Mouse (Mus musculus) heart, postnatal 10 days (tissue): ENCODE results near the gene Gm28053. TPM values are rescaled to one million over a fixed set of nuclear protein-coding genes. Genes with fewer than 3 reads are reported as not detected.

Experiments used
- DNase-seq, 2 experiments: peaks; one replicate each; pipeline ENCODE4 v3.0.0; 2021
- intact Hi-C: fragments of 180-260 bp; cut with DNase I; formaldehyde crosslinking; loops from one replicate; pipeline ENCODE4 v1.15.1; 2025
- total RNA-seq, 2 experiments: library from RNA; stranded (reverse); gene quantifications; 2 replicates each; pipeline ENCODE4 v1.2.3; 2021

Gm28053 gene
- total RNA-seq, 2 experiments from 2014 or later, result 5.0 to 6.6 TPM

DNA sequence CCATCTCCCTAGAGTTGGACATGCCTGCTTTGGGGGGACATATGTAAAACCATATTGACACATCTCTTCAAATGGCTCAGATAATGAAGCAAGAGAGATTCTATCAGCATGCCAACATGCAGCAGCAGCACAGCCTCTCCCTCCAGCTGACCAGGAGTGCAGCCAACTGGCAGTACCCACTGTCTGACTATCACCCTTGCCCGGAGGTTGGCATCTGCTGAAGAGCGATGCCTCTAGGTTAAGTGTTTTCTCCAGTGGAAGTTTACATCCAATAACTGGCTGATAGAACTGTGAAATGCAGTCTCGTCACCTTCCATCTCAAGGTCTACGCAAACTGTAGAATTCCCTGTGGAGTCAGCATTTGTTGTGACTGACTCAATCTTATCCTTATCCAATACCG lies 19.3 kb downstream of the Gm28053 start:
- intact Hi-C loops, result no loop called here

DNA sequence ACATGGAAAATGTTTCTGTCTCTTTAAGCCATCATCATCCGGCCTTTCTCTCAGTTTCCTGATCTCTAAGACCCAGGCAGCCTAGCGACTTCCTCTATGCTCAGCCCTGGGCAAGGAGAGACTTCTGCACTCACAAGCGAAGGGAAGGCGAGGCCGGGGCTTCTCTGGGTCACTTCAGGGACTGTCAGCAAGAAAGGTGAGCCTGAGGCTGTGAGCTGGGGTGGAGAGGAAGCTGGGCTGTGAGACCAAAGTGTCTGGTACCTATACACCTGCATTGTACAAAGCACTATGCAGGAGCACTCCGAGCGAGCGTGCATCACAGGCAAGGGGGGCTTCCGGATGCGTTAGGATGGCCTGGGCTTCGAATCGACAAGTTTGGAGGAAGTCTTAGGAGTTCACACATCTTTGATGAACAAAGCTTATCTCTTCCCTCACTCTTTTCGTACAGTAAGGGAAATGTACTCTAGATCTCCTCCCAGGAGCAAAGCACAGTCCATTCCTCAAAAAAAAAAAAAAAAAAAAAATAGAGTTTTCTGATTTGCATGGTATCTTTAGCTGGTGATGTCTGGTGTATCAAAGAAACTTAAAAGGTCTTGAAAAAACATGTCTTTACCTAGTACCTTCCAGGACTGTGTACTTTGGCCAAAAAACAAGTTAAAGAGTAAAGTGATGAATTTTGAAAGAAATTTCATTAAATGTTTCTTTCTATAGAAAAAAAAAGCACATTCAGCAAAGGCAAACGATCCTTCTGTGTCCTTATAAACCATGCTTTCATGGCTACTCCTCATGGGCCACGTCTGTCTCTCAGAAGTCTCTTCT lies 20.8 kb downstream of the Gm28053 start, which contains the start of gene Gimap1:
Gimap1 (plus strand) TSS at position 94 of the 819 bp plus-strand sequence.
- peak; percentile 62 to 66 for DNase-seq
- intact Hi-C loops, result no loop called here

More for the DNA sequence above, 19.3 kb downstream of the Gm28053 start:
- DNase-seq, result peak; percentile 36 to 42

GRCm38 (mm10) chr6:48739780-48740055 lies 21.3 kb downstream of the Gm28053 start:
- intact Hi-C loops, result no loop called here
- DNase-seq, result no peak

GRCm38 (mm10) chr6:48740501-48741169 lies 22.2 kb downstream of the Gm28053 start:
- DNase-seq, result no peak
- intact Hi-C loops, result no loop called here

DNA sequence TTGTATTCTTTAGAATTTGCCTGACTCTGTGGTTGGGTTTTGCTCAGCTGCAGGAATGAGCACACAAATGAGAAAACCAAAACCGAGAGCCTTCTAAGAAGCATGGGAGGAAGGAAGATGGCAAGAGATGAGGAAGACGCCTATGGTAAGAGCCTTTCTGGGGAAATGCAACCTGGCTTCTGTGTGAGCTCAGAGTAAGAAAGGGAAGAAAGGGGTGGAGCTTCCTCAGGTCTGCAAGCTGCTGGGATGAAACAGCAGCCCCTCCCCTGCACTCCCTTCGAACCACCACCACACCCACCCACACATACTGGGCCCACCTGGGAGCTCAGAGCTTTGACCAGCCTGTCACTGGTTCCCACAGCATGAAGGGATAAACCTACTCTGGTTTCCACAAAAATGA lies 22.9 kb downstream of the Gm28053 start:
- DNase-seq, result no peak
- intact Hi-C loops, result no loop called here

DNA sequence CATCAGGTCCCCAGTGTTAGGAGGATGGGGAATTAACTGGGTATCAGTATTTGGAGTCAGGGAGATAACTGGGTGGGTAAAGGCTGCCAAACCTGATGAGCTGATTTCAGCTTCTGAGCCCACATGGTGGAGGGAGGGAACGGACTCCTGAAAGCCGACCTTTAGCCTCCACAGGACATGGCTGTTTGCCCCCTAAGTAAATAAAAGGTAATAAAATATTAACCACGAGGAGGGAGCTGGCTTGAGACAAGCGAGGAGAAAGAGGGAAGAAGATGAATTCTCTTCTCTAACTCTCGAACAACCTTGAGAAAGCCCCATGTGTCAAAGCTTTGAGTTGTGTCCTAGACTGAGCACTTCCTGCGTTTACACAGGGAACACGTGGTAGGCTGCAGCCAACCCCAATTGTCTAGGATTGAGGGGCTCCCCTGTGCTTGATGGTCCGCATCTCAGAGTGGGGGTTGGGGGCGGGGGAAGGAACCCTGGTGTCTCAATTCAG lies 23.4 kb downstream of the Gm28053 start:
- intact Hi-C loops, result no loop called here
- no peak for DNase-seq

GRCm38 (mm10) chr6:48742422-48743351 lies 24.3 kb downstream of the Gm28053 start:
- DNase-seq, result peak in 1 of 2 experiments; percentile 10
- intact Hi-C loops, result no loop called here

DNA sequence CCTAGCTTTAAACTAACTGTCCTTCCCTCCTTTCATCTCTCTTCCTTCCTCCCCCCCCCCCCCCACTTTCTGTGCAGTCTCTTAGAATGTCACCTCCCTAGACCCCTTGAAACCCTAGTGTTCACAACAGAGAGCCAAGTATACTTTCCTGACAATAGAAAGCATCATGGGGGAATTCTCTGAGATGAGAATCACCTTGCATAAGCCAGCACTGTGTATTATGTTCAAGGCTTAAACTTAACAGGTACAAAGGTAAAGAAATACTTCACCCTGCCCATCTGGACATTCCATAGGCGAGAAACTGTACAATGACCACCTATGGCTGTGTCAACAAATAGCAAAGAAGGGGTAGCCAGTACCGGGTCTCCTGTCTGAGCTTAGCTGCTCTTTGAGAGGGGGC lies 27.1 kb downstream of the Gm28053 start:
- intact Hi-C loops, result no loop called here
- DNase-seq, result peak in 1 of 2 experiments; percentile 10

GRCm38 (mm10) chr6:48745959-48746889 lies 27.8 kb downstream of the Gm28053 start, which contains the start of gene Gimap5:
Gene Gimap5, plus strand, starts transcription at chr6:48746197.
- intact Hi-C loops, result loop anchor here (1.0 to 2.0 kb wide), 3 partner anchors 39 to 99 kb away; partner anchors contain the start of genes Gimap4 and Gimap8
- DNase-seq, result peak; percentile 67 to 68

- intact Hi-C loops, result loop anchor here (1.0 to 2.0 kb wide), 3 partner anchors 25 to 63 kb away; partner anchors contain the start of gene Gimap4
- peak in 1 of 2 experiments; percentile 27 for DNase-seq
Measured at GRCm38 (mm10) chr6:48747091-48747966, 28.9 kb downstream of the Gm28053 start.

- intact Hi-C loops, result no loop called here
- no peak for DNase-seq
Measured at GRCm38 (mm10) chr6:48763567-48764270, 45.3 kb downstream of the Gm28053 start.

DNA sequence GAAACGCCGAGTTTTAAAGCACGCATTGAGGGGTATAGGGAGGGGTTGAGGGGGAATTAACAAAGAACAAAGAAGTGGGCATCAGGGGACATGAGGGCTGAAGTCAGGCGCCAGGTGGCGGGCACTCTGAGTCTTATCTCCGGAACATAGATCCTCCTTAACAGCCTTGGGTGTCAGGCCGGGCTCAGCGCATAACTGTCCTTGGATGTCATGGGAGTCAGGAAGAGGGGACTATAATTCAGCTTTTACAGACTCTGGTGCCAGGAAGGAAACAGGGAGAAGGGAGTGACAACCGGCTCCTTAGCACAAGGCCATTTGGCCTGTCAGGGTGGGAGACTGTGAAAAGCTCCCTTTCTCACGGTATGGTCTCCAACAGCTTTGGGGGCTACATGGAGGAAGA lies 46.1 kb downstream of the Gm28053 start:
- DNase-seq, result no peak
- intact Hi-C loops, result no loop called here

GRCm38 (mm10) chr6:48768178-48768869 lies 49.9 kb downstream of the Gm28053 start:
- intact Hi-C loops, result no loop called here
- DNase-seq, result no peak

DNA sequence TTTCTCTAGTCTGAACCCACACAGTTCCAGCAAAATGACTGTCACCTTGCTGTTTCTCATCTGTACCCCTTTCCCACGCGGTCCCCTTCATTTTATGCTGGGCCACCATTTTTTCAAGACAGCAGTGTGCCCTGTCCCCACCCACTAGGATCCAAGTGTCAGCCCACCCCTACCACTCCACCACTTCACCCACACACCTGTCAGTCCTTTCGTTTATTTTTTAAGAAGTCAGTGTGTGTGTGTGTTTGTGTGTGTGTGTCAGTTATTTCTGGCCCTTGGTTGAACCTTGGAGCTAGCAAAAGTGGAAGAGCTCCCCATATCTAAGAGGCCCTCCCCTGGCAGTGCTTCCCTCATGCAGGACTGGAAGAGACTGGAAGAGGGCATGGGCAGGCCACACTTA lies 50.5 kb downstream of the Gm28053 start:
- intact Hi-C loops, result no loop called here
- no peak for DNase-seq

GRCm38 (mm10) chr6:48770696-48771095 lies 52.3 kb downstream of the Gm28053 start, which contains the start of gene Gimap3:
Gene Gimap3, minus strand, starts transcription at chr6:48770851.
- DNase-seq, result no peak
- intact Hi-C loops, result loop anchor here (5.0 kb wide), 3 partner anchors 188 to 593 kb away; partner anchors contain the start of gene Atp6v0e2

DNA sequence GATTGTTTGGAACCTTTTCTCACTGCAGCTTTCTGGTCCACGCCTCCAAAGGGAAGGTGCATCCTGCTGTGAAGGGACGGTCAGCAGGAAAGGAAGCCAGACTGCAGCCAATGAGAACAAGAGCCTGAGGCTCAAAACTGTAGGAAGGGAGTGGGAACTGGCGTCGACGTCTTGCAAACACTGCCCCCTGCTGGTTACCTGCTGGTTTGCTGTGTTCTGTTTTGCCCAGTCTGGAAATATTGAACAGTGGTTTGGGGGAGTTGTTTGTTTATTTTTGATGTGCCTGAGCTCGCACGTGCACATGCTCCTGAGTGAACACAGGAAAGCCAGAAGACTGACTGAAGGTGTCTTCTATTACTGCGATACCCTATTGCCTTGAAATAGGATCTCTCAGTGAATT lies 53.6 kb downstream of the Gm28053 start:
- intact Hi-C loops, result loop anchor here (1.0 to 5.0 kb wide), 5 partner anchors 25 to 595 kb away; partner anchors contain the start of gene Atp6v0e2

DNA sequence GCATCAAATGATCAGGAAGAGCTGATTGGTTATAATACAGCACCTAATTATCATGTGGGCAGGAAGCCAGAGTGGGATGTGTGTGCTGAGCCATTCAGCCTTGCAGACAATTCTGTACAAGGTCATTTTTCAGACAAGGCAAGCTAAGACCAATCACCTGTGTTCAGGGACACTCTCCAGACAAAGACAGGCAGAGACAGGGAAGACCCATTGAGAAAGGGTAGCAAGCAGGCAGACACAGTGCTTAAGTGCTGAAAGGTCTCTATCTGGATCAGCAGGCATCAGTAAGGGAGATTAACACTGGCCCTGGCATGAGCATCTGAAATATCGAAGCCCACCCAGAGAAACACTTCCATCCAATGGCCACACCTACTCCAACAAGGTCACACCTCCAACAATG lies 66.0 kb downstream of the Gm28053 start:
- DNase-seq, result no peak
- intact Hi-C loops, result no loop called here

More for the DNA sequence above, 53.6 kb downstream of the Gm28053 start:
- peak; percentile 84 to 91 for DNase-seq
